Mouse (Mus musculus) midbrain, embryonic 12.5 days (tissue): ENCODE results near the gene Mapt. TPM values are rescaled to one million over a fixed set of nuclear protein-coding genes. Genes with fewer than 3 reads are reported as not detected.
"Not testable (repeated sequence)": the region's sequence is repeated elsewhere in the genome, so short reads cannot be mapped to it uniquely, and the experiment has no call there.

Experiments
- ATAC-seq: fragments of 200-750 bp; cut with Nextera tagmentation; 2 replicates; pipeline ENCODE4 v1.8.0; 2017; ENCODE audit warnings: low read depth, moderate TSS enrichment, moderate library complexity; ENCODE audit not compliant: low FRiP score
- H3K27ac ChIP-seq: fragments of 300-500 bp; sonication (generic); replicated peaks from 2 replicates; pipeline ENCODE4 v1.5.1; 2016; ENCODE audit warnings: mild to moderate bottlenecking
- H3K27me3 ChIP-seq: fragments of 300-500 bp; sonication (generic); 2 replicates; pipeline ENCODE4 v1.6.1; 2016; ENCODE audit warnings: mild to moderate bottlenecking
- H3K36me3 ChIP-seq: fragments of 300-500 bp; sonication (generic); 2 replicates; pipeline ENCODE4 v1.6.1; 2016
- H3K4me1 ChIP-seq: fragments of 300-500 bp; sonication (generic); 2 replicates; pipeline ENCODE4 v1.6.1; 2016
- H3K4me2 ChIP-seq: fragments of 300-500 bp; sonication (generic); replicated peaks from 2 replicates; pipeline ENCODE4 v1.6.1; 2016; ENCODE audit warnings: mild to moderate bottlenecking, moderate library complexity
- H3K4me3 ChIP-seq: fragments of 300-500 bp; sonication (generic); 2 replicates; pipeline ENCODE4 v1.5.1; 2016; ENCODE audit warnings: mild to moderate bottlenecking
- H3K9ac ChIP-seq: fragments of 300-500 bp; sonication (generic); replicated peaks from 2 replicates; pipeline ENCODE4 v1.6.1; 2016; ENCODE audit warnings: mild to moderate bottlenecking, moderate library complexity
- H3K9me3 ChIP-seq: fragments of 300-500 bp; sonication (generic); 2 replicates; pipeline ENCODE4 v1.6.1; 2016; ENCODE audit warnings: mild to moderate bottlenecking
- WGBS: fragments of 180-500 bp; shearing (Covaris S2); methylation state at CpG from one replicate; pipeline ENCODE4 v1.1.7; 2016; 5-methylcytosine and 5-hydroxymethylcytosine counted together
- polyA plus RNA-seq: library from polyadenylated mRNA; unstranded; fragments of >200 nt; fragmentation: Nextera tagmentation; extraction: Ambion mirVana; gene quantifications from 2 replicates; pipeline ENCODE4 v1.2.1, GENCODE M21; 2016

Mapt gene
- polyA plus RNA-seq, 1 experiment from 2014 or later = 169 TPM

DNA sequence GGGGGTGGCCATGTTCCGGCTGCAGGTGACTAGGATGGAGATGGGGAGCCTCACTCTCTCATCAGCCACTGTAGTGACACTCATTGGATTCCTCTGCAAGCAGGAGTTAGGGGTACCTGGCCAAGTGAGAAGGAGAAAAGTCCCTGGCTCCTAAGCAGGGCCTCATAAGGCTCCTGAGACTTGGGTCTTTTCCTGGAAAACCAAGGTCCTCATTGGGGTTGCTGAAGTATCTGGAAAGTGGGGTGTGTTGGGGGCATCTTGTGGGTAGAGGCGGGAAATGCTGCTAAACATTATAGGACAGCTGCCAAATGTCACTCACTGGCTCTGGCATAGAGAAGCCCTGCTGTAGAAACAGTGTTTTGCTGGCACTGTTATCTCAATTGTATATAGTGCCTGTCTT, 4.7 kb downstream of the Mapt start:
- H3K4me2 ChIP-seq = peak overlapping the region; percentile 12; the same call in 1 of the 2 replicates
- peaks cover 43% of the 10 kb centered on the region for H3K4me1 ChIP-seq
- no peaks in the 10 kb centered on the region for H3K36me3 ChIP-seq
- peaks cover 69% of the 10 kb centered on the region for H3K27me3 ChIP-seq
- H3K27ac ChIP-seq = no peak overlapping the region
- no peaks in the 10 kb centered on the region for H3K9me3 ChIP-seq
- ATAC-seq = no peak
- H3K4me3 ChIP-seq = no peak overlapping the region
- WGBS = 68% methylated on average over 2 of the region's 2 CpGs
- no peak overlapping the region for H3K9ac ChIP-seq

DNA sequence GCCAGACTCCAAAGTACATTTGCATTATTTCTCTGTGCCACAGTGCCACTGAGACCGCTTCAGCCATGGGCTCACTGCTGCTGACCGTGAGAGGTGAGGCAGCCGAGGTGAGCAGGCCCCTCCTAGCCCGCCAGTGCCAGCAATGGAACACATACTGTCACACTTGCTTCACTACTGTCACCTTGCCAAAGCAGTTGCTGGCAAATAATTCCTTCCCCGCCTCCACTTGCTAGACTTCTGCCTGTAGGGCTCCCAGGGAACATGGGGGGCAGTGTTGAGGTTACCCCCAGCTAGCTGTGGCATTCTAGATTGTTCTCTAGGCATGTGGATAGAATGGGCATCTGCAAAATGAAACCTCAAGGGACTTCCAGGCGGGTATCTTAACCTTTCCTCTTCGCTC, 6.0 kb downstream of the Mapt start:
- Histone ChIP-seq H3K9ac (no peak overlapping the region), H3K4me3 (no peak overlapping the region), H3K4me1 (peaks cover 36% of the 10 kb centered on the region), H3K9me3 (no peaks in the 10 kb centered on the region), H3K27me3 (peaks cover 62% of the 10 kb centered on the region), H3K4me2 (no peak overlapping the region), H3K27ac (0 out of 2 replicates have a peak overlapping the region, but pooled peaks have one; percentile 2), H3K36me3 (no peaks in the 10 kb centered on the region)
- WGBS = 65% methylated on average over 7 of the region's 7 CpGs
- no peak for ATAC-seq

DNA sequence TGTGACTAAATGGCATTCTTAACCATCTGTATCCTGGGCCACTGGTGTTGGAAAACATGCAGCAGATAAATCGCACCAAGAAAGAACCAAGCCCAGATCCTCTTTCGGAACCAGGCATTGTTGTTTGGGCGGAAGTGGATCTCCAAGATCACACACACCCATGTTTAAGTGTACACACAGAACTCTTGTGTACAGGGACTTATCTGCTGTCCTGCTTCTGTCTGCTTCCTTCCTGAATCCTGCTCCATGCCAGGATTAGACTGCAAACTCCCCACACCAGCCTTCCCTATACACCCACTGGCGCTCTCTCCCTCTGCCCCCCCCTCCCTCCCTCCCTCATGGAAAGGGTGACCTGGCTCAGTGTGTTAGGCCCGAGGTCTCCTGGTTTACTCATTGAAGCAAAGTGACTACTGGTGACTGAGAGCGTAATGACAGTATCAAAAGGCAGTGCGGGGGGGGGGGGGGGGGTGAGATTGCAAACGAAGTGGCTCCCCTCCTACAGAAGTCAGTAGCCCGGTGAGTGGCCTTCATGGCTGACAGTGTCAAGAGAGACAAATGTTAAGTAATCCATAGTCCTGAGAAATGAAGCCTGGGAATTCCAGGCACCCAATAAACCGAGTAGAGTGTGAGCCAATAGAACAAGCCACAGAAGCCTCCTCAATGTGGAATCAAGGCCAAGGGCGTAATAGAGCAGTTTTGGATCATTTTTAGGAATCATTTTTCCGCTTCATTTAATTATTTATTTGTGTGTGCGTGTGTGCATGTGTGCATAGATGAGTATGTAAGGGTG, 7.0 kb downstream of the Mapt start:
- H3K4me3 ChIP-seq = no peak overlapping the region
- H3K9ac ChIP-seq = no peak overlapping the region
- peaks cover 27% of the 10 kb centered on the region for H3K4me1 ChIP-seq
- no peaks in the 10 kb centered on the region for H3K36me3 ChIP-seq
- H3K27ac ChIP-seq = no peak overlapping the region
- 67% methylated on average over 11 of the region's 13 CpGs for WGBS
- H3K4me2 ChIP-seq = no peak overlapping the region
- peaks cover 56% of the 10 kb centered on the region for H3K27me3 ChIP-seq
- H3K9me3 ChIP-seq = no peaks in the 10 kb centered on the region
- ATAC-seq = no peak

- H3K27me3 ChIP-seq = peaks cover 21% of the 10 kb centered on the region
- not testable (repeated sequence) for H3K4me1 ChIP-seq, H3K9ac ChIP-seq, ATAC-seq, H3K27ac ChIP-seq, H3K4me2 ChIP-seq, H3K36me3 ChIP-seq, H3K4me3 ChIP-seq, H3K9me3 ChIP-seq
- WGBS = 69% methylated on average over 6 of the region's 6 CpGs
Observed at GRCm38 (mm10) chr11:104245478-104245877, 14.3 kb downstream of the Mapt start.

DNA sequence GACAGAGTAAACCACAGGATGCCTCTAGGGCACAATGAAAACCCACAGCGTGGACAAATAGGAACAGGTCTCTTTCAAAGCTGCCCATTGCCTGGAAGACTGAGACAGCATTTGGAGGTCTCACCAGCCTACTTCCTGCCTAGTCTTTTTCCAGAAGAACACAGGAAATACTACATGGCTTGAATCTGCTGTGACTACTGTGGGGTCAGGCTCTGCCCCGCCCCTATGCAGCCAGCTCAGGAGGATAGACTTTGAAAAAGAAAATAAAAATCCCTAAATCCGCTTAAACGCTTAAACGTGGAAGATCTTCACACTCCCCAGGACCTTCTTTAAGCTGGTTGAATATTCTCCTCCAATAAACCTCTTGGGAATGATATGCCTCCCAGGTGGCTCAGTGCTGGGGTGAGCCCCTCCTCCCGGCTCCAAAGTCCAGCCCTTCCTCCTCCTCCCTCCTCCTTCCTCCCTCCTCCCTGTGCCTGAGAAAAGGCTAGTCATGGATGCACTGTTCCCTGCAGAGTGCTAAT, 15.0 kb downstream of the Mapt start:
- H3K27me3 ChIP-seq = peaks cover 21% of the 10 kb centered on the region
- no peaks in the 10 kb centered on the region for H3K36me3 ChIP-seq
- 15% methylated on average over 6 of the region's 6 CpGs for WGBS
- no peaks in the 10 kb centered on the region for H3K9me3 ChIP-seq
- H3K27ac ChIP-seq = no peak overlapping the region
- no peak for ATAC-seq
- H3K4me2 ChIP-seq = no peak overlapping the region
- H3K9ac ChIP-seq = no peak overlapping the region
- H3K4me1 ChIP-seq = no peaks in the 10 kb centered on the region
- no peak overlapping the region for H3K4me3 ChIP-seq

- no peak overlapping the region for H3K4me2 ChIP-seq
- ATAC-seq = no peak
- H3K27ac ChIP-seq = no peak overlapping the region
- H3K4me1 ChIP-seq = no peaks in the 10 kb centered on the region
- WGBS = 78% methylated on average over 6 of the region's 6 CpGs
- no peak overlapping the region for H3K4me3 ChIP-seq
- peaks cover 21% of the 10 kb centered on the region for H3K27me3 ChIP-seq
- H3K9me3 ChIP-seq = no peaks in the 10 kb centered on the region
- H3K36me3 ChIP-seq = no peaks in the 10 kb centered on the region
- no peak overlapping the region for H3K9ac ChIP-seq
Observed at GRCm38 (mm10) chr11:104247141-104247717, 16.0 kb downstream of the Mapt start.

GRCm38 (mm10) chr11:104249420-104249819, 18.2 kb downstream of the Mapt start:
- H3K36me3 ChIP-seq = no peaks in the 10 kb centered on the region
- H3K27ac ChIP-seq = no peak overlapping the region
- no peaks in the 10 kb centered on the region for H3K9me3 ChIP-seq
- H3K4me1 ChIP-seq = no peaks in the 10 kb centered on the region
- H3K4me2 ChIP-seq = no peak overlapping the region
- H3K27me3 ChIP-seq = peaks cover 15% of the 10 kb centered on the region
- H3K4me3 ChIP-seq = no peak overlapping the region
- no peak for ATAC-seq
- H3K9ac ChIP-seq = no peak overlapping the region
- WGBS = 83% methylated on average over 8 of the region's 8 CpGs

DNA sequence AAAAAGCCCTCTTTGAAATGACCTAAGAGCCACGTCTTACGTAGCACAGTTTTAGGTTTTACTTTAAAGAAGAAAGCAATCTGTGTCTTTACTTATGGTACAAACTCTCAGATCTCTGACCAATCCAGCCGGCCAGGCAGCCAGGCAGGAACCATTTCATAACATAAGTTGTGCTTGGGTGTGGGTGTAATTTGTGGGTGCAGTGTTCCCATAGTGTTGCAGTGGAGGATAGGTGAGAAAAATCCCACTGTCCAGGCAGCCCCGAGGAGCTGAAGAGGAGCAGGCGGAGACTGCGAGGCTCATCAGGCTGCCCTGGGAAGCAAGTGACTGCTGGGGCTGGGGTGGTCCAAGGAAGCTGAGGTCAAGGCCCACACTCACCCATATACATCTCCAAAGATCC, 19.9 kb downstream of the Mapt start:
- H3K4me2 ChIP-seq = no peak overlapping the region
- peaks cover 5% of the 10 kb centered on the region for H3K27me3 ChIP-seq
- no peak overlapping the region for H3K27ac ChIP-seq
- no peak overlapping the region for H3K9ac ChIP-seq
- no peak for ATAC-seq
- H3K9me3 ChIP-seq = no peaks in the 10 kb centered on the region
- no peaks in the 10 kb centered on the region for H3K36me3 ChIP-seq
- no peak overlapping the region for H3K4me3 ChIP-seq
- H3K4me1 ChIP-seq = no peaks in the 10 kb centered on the region
- WGBS = 86% methylated on average over 6 of the region's 6 CpGs

DNA sequence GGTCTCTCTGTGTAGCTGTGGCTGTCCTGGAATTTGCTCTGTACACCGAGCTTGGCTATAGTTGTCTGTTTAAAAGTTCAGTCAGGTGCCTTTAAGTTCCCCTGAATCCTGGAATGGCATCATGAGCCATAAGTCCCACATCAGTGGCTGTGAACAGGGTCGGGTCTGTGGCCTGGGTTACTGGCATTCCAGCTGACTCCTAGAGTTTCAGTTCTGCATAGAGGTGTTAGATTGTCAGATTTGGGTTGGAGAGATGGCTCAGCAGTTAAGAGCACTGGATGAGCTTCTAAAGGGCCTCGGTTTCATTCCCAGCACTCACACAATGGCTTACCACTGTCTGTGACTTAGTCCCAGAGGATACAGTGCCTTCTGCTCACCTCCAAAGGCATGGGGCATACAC, 20.9 kb downstream of the Mapt start:
- WGBS = 78% methylated on average over 3 of the region's 3 CpGs
- Histone ChIP-seq H3K4me1 (no peaks in the 10 kb centered on the region), H3K27me3 (peaks cover 5% of the 10 kb centered on the region), H3K9me3 (no peaks in the 10 kb centered on the region), H3K4me3 (no peak overlapping the region), H3K4me2 (no peak overlapping the region), H3K9ac (no peak overlapping the region), H3K27ac (no peak overlapping the region), H3K36me3 (no peaks in the 10 kb centered on the region)
- ATAC-seq = no peak

DNA sequence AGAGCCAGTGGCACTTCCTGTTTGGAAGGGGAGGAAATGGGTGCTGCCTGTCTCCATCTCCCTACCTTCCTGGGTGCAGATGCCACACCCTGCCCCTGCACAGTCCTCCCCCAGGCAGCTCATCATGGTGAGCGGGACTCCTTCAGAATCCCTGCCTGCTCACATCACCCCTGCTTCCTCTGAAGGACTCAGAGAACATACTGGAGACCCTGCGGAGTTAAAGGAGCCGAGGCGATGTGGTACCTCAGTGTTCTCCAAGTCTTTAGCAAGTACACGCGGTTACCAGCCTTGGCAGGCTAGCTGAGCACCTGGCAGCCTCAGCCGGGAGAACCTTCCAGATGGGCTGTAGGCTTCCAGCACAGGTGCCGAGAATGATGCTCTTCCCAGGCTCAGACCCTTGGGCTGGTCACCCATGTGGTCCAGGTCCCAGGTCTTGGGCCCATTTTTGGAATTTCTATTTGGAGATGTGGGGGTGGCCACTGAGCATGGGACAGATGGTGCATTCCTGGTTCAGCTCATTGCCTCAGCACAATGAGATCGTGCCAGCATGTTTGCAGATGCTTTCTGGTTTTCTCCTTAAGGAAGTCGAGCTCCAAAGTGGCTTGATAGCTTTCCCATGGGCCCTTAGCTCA, 23.3 kb downstream of the Mapt start:
- Histone ChIP-seq H3K27ac (no peak overlapping the region; the same call in 1 of the 2 replicates), H3K4me3 (no peak overlapping the region), H3K4me1 (no peaks in the 10 kb centered on the region), H3K4me2 (no peak overlapping the region), H3K9ac (no peak overlapping the region), H3K9me3 (no peaks in the 10 kb centered on the region), H3K36me3 (no peaks in the 10 kb centered on the region), H3K27me3 (no peaks in the 10 kb centered on the region)
- ATAC-seq = no peak
- 88% methylated on average over 10 of the region's 10 CpGs for WGBS

DNA sequence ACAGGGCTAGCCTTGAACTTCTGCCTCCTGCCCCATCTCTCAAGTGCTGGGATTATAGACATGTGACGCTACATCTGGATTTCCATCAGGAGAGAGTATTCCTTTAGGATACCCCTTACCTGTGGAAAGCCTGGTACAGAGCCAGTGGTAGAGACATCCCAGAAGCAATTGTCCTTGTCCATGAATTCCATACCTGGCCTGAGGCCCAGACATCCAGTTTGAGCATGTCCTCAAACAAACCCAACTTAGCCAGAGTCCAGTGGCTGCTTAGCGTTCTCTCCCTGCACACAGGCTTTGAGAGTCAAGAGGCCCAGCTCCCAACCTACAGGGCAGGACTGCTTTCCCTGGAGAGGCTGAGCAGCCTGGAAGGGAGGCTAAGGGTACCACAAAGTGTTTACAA, 25.0 kb downstream of the Mapt start:
- ATAC-seq = no peak
- H3K27ac ChIP-seq = no peak overlapping the region
- no peak overlapping the region for H3K4me3 ChIP-seq
- H3K4me2 ChIP-seq = no peak overlapping the region
- H3K9me3 ChIP-seq = no peaks in the 10 kb centered on the region
- no peaks in the 10 kb centered on the region for H3K36me3 ChIP-seq
- no peak overlapping the region for H3K9ac ChIP-seq
- no peaks in the 10 kb centered on the region for H3K4me1 ChIP-seq
- H3K27me3 ChIP-seq = no peaks in the 10 kb centered on the region
- 98% methylated on average over 2 of the region's 2 CpGs for WGBS

- no peak overlapping the region for H3K9ac ChIP-seq
- 72% methylated on average over 4 of the region's 4 CpGs for WGBS
- no peak for ATAC-seq
- no peaks in the 10 kb centered on the region for H3K27me3 ChIP-seq
- H3K36me3 ChIP-seq = no peaks in the 10 kb centered on the region
- H3K4me2 ChIP-seq = no peak overlapping the region
- H3K27ac ChIP-seq = no peak overlapping the region
- H3K4me1 ChIP-seq = no peaks in the 10 kb centered on the region
- no peak overlapping the region for H3K4me3 ChIP-seq
- no peaks in the 10 kb centered on the region for H3K9me3 ChIP-seq
Observed at GRCm38 (mm10) chr11:104258991-104259390, 27.8 kb downstream of the Mapt start.
